Mouse (Mus musculus) forebrain, embryonic 11.5 days (tissue): ENCODE data around the gene Onecut1. TPM values are rescaled to one million over a fixed set of nuclear protein-coding genes. Genes with fewer than 3 reads are reported as not detected.
A peak's percentile ranks its signal among the peaks of the same experiment; 100 is the strongest.

Experiments used
- ATAC-seq: fragments of 200-750 bp; cut with Nextera tagmentation; replicated peaks from 2 replicates; pipeline ENCODE4 v1.8.0; 2017; ENCODE audit warnings: moderate TSS enrichment; ENCODE audit not compliant: low FRiP score
- DNase-seq: peaks from one replicate; pipeline ENCODE4 v3.0.0-alpha.2; 2017; ENCODE audit warnings: low spot score
- H3K27ac ChIP-seq: fragments of 300-500 bp; sonication (generic); 2 replicates; pipeline ENCODE4 v1.5.1; 2014; ENCODE audit warnings: low read depth, low read length
- H3K27me3 ChIP-seq: fragments of 300-500 bp; sonication (generic); 2 replicates; pipeline ENCODE4 v1.6.1; 2014; ENCODE audit warnings: mild to moderate bottlenecking, low read length, mixed read lengths; ENCODE audit not compliant: control insufficient read depth, insufficient read depth
- H3K36me3 ChIP-seq: fragments of 300-500 bp; sonication (generic); 2 replicates; pipeline ENCODE4 v1.6.1; 2014; ENCODE audit warnings: mild to moderate bottlenecking, low read length, moderate library complexity, mixed read lengths; ENCODE audit not compliant: control insufficient read depth, insufficient read depth
- H3K4me1 ChIP-seq: fragments of 300-500 bp; sonication (generic); replicated peaks from 2 replicates; pipeline ENCODE4 v1.6.1; 2014; ENCODE audit warnings: low read length, mixed read lengths; ENCODE audit not compliant: control insufficient read depth, insufficient read depth
- H3K4me2 ChIP-seq: fragments of 300-500 bp; sonication (generic); 2 replicates; pipeline ENCODE4 v1.6.1; 2014; ENCODE audit warnings: low read depth, mild to moderate bottlenecking, low read length, moderate library complexity, mixed read lengths; ENCODE audit not compliant: severe bottlenecking
- H3K4me3 ChIP-seq: fragments of 300-500 bp; sonication (generic); 2 replicates; pipeline ENCODE4 v1.5.1; 2014; ENCODE audit warnings: low read depth, low read length
- H3K9ac ChIP-seq: fragments of 300-500 bp; sonication (generic); 2 replicates; pipeline ENCODE4 v1.6.1; 2014; ENCODE audit warnings: low read length
- H3K9me3 ChIP-seq: fragments of 300-500 bp; sonication (generic); 2 replicates; pipeline ENCODE4 v1.6.1; 2016; ENCODE audit warnings: low read length, mixed read lengths; ENCODE audit not compliant: control insufficient read depth
- WGBS: fragments of 180-500 bp; shearing (Covaris S2); extraction: QIAGEN DNeasy Blood & Tissue Kit; methylation state at CpG from one replicate; pipeline ENCODE4 v1.1.7; 2014; 5-methylcytosine and 5-hydroxymethylcytosine counted together
- polyA plus RNA-seq: library from polyadenylated mRNA; unstranded; fragments of >200 nt; fragmentation: Nextera tagmentation; extraction: Ambion mirVana; gene quantifications from 2 replicates; pipeline ENCODE4 v1.2.1, GENCODE M21; 2014

Onecut1 gene
- polyA plus RNA-seq, 1 experiment from 2014 or later: 2.5 TPM

DNA sequence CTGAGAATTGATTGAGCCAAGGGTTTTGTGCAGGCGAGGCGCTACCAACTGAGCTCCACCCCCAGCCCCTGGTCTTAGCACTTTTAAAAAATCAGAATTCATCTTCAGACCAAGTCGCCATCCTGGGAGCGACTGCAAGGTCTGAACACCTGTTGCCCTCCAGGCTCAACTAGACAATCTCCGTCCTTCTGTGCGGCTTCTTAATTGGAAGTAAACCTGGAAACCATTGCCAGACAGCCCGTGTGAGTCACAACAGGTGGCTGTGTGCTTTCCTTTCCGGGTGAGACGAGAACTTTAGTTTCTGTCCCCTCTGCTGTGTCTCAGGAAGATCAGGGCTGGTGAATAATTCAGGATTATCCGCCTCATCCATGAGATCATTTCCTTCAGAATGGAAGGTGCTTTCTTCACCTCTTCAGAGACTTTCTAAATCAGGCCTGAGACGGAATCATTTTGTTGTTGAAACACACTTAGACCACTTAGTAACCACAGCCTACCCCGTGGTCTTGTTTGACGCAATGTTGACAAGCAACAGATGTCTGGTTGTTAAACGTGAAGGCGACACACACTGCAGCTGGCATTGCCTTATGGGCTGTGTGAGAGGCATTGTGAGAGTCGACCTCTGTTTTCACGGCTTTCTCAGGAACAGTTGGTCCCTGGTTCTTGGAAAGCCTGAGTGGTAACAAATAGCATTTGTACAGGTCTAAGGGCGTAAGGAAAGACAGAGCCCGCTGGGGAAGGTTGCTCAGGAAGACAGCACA lies 51.1 kb downstream of the Onecut1 start:
- Histone ChIP-seq H3K27ac (no peak overlapping the region), H3K27me3 (no peaks in the 10 kb centered on the region), H3K9me3 (peaks cover 4% of the 10 kb centered on the region; the same call in 1 of the 2 replicates), H3K4me1 (no peaks in the 10 kb centered on the region), H3K4me2 (no peak overlapping the region), H3K4me3 (no peak overlapping the region), H3K9ac (no peak overlapping the region), H3K36me3 (no peaks in the 10 kb centered on the region)
- ATAC-seq (peak; percentile 53; the same call in 1 of the 2 replicates), DNase-seq (no peak)
- 76% methylated on average over 19 of the region's 19 CpGs for WGBS

DNA sequence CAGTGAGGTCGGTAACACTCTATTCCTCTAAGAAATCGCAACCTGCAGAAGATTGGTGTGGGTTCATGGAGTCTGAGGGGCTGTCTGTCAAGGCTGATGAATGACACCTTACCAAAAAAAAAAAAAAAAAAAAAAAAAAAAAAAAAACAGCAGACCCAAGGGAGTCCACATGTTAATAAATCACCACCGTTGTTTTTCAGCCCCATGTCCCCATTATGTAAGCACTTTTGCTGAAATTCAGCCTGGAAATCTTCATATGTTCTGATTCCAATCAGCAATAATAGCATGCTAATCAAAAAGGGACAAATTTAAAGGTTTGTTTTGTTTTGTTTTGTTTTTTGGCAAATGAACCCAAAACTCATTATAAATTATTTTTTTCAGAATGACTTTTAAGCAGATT lies 53.9 kb downstream of the Onecut1 start:
- H3K9ac ChIP-seq: no peak overlapping the region
- H3K36me3 ChIP-seq: no peaks in the 10 kb centered on the region
- H3K4me2 ChIP-seq: no peak overlapping the region
- H3K4me3 ChIP-seq: no peak overlapping the region
- no peaks in the 10 kb centered on the region for H3K4me1 ChIP-seq
- no peak for ATAC-seq
- WGBS: 87% methylated on average over 3 of the region's 3 CpGs
- peaks cover 4% of the 10 kb centered on the region; the same call in 1 of the 2 replicates for H3K9me3 ChIP-seq
- DNase-seq: no peak
- no peaks in the 10 kb centered on the region for H3K27me3 ChIP-seq
- no peak overlapping the region for H3K27ac ChIP-seq

DNA sequence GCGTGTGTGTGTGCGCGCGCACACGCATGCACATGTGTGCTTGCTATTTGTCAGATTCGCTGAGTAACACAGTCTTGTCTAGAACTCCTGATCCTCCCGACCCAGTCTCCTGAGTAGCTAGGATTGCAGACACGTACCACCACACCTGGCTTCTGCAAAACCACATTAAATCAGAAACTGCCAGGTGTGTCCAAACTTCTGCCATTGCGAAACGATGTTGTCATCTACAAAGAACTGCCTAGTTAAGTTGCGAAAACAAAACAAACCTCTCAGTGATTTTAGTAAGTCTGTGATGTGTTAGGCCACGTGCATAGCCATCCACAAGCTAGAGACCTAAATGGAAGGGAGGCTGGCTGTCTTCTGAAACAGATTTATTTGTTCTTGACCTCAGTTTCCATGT lies 58.7 kb downstream of the Onecut1 start:
- no peaks in the 10 kb centered on the region for H3K27me3 ChIP-seq
- no peak overlapping the region for H3K4me3 ChIP-seq
- DNase-seq (no peak), ATAC-seq (no peak)
- H3K9ac ChIP-seq: no peak overlapping the region
- peaks cover 4% of the 10 kb centered on the region; the same call in 1 of the 2 replicates for H3K9me3 ChIP-seq
- 93% methylated on average over 12 of the region's 12 CpGs for WGBS
- H3K4me2 ChIP-seq: no peak overlapping the region
- no peak overlapping the region for H3K27ac ChIP-seq
- H3K4me1 ChIP-seq: peaks cover 14% of the 10 kb centered on the region
- no peaks in the 10 kb centered on the region for H3K36me3 ChIP-seq

DNA sequence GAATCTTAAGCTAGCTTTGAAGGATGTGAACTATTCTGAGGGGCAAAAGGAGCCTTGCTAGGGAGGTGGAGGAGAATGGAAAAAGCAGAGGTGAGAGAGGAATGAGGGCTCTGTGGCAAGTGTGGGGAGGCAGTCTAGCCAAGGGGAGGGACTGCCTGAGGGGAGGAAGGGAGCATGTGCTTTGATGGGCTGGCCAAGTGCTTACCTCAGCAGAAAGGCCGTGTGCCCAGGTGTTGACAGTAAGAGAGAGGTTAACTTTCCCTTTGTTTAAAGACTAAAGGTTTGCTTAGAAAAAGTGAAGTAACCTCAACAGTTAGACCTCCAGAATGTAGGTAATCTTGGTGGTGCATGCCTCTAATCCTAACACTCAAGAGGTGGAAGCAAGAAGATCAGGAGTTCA lies 59.7 kb downstream of the Onecut1 start:
- ATAC-seq: no peak
- Histone ChIP-seq H3K9ac (no peak overlapping the region), H3K27ac (no peak overlapping the region), H3K9me3 (peaks cover 4% of the 10 kb centered on the region; the same call in 1 of the 2 replicates), H3K4me2 (no peak overlapping the region), H3K4me1 (peaks cover 18% of the 10 kb centered on the region), H3K36me3 (no peaks in the 10 kb centered on the region), H3K27me3 (no peaks in the 10 kb centered on the region), H3K4me3 (no peak overlapping the region)
- DNase-seq: no peak
- WGBS: 59% methylated on average over 1 of the region's 1 CpGs

DNA sequence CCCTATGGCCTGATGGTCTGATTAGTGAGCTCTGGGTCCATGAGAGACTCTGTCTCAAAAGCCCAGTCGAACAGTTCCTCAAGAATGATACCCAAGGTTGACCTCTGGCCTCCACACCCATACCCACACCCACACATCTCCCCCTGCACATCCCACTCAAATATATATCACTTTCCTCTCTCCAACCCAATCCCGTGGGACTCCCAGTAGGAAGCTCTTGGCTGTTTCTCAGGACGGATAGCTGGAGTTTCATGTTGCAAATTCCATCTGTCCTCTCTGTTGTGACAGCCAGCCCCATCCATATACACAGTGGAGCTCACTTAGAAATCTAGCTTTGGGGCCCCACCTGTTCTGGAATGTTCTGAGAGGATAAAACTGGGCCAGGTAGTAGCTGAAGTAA lies 61.2 kb downstream of the Onecut1 start:
- Histone ChIP-seq H3K36me3 (no peaks in the 10 kb centered on the region), H3K27ac (no peak overlapping the region), H3K9ac (no peak overlapping the region), H3K4me3 (no peak overlapping the region), H3K27me3 (no peaks in the 10 kb centered on the region), H3K4me1 (peaks cover 18% of the 10 kb centered on the region), H3K9me3 (no peaks in the 10 kb centered on the region), H3K4me2 (no peak overlapping the region)
- no peak for ATAC-seq
- DNase-seq: no peak
- 71% methylated on average over 3 of the region's 3 CpGs for WGBS

DNA sequence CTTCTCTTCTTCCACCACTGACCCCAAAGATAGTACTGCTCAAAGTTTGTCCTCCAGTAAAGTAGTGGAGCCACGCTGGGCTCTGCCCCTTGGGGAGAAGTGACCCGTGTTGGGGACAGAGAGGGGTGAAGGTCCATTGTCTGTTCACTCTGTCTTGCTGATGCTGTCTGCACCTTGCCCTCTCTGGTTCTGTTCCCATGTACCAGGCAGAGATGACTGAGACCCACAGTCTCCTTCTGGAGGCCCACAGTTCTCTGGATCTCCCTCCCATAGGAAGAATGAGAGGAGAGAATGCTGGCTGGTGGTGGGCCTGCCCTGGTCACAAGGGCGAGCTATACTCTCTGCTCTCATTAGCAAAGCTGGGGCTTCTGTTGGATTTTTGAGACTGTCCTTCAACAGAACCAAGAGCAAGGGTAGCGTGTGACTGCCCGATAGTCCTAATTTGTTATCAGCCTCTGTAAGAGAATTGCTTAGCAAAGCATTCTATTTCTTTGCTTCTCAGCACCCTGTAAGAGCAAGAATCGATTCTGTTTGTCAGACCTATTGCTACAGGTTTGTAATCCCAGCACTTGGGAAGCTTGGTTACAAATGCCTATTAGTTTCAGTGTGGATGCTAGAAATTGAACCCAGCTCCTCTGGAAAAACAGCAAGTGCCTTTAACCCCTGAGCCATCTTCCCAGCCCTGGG lies 61.7 kb downstream of the Onecut1 start:
- no peak overlapping the region for H3K9ac ChIP-seq
- H3K4me3 ChIP-seq: no peak overlapping the region
- no peak overlapping the region for H3K27ac ChIP-seq
- H3K27me3 ChIP-seq: no peaks in the 10 kb centered on the region
- ATAC-seq: no peak
- H3K9me3 ChIP-seq: no peaks in the 10 kb centered on the region
- H3K36me3 ChIP-seq: no peaks in the 10 kb centered on the region
- no peak for DNase-seq
- WGBS: 83% methylated on average over 6 of the region's 6 CpGs
- H3K4me1 ChIP-seq: peaks cover 18% of the 10 kb centered on the region
- no peak overlapping the region for H3K4me2 ChIP-seq

DNA sequence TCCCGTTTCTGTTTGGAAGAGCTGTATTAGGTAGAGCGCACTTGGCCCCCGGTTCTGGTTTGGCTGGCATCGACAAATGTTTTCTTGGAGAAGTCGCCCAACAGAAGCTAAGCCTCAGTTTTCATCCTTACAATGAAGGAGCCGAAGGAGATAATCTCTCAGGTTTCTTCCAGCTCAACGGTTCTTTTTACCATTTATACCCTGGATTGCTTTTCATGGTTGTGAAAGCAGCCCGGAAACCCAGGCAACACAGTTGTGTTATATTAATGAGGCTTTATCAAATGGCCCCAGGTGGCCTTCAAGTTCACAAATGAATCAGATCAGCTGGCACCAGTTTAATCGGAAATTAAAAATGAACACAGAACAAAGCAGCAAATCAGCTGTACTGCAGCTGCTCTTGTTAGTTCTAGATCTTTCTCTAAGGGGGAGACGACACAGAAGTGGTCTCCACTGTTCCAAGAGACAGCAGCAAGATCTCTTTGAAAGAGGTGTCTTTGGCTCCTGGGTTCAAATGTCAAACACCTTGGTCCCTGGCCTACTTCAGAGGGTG lies 63.6 kb downstream of the Onecut1 start:
- Histone ChIP-seq H3K9ac (no peak overlapping the region), H3K27ac (peak overlapping the region; percentile 71)
- 15% methylated on average over 10 of the region's 10 CpGs for WGBS

DNA sequence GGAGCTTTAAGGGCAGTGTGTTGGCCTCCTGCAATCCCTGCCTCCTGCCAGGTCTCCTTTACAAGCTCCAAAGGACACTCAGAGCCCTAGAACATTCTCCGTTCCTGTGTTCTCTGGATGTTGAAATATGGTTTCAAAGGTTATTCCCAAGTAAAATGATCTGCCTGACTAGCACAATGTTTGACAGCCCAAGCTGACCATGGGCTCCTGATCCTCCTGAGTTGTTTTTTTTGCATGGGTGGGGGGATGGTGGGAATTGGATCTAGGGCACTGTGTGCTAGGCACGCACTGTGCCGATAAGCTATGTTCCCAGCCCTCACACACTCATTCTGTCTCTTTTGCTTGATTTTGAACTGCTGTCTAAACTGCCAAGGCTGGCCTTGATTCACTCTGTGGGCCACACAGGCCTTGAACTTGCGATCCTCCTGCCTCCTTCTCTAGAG lies 68.3 kb downstream of the Onecut1 start:
- Histone ChIP-seq H3K36me3 (no peaks in the 10 kb centered on the region), H3K4me2 (no peak overlapping the region)

More for the DNA sequence above, 63.6 kb downstream of the Onecut1 start:
- H3K9me3 ChIP-seq: no peaks in the 10 kb centered on the region
- ATAC-seq: peak; percentile 86
- no peaks in the 10 kb centered on the region for H3K27me3 ChIP-seq
- DNase-seq: peak; percentile 75
- no peaks in the 10 kb centered on the region for H3K36me3 ChIP-seq
- no peak overlapping the region for H3K4me2 ChIP-seq
- H3K4me3 ChIP-seq: no peak overlapping the region
- H3K4me1 ChIP-seq: peaks cover 18% of the 10 kb centered on the region

More for the DNA sequence above, 68.3 kb downstream of the Onecut1 start:
- Histone ChIP-seq H3K27me3 (no peaks in the 10 kb centered on the region), H3K4me3 (no peak overlapping the region), H3K9me3 (no peaks in the 10 kb centered on the region), H3K4me1 (peaks cover 4% of the 10 kb centered on the region; the same call in 1 of the 2 replicates), H3K9ac (no peak overlapping the region), H3K27ac (no peak overlapping the region)
- 96% methylated on average over 4 of the region's 4 CpGs for WGBS
- no peak for ATAC-seq
- no peak for DNase-seq
